Mouse (Mus musculus): ENCODE measurements around the gene Pofut2. TPM values are rescaled to one million over a fixed set of nuclear protein-coding genes. Genes with fewer than 3 reads are reported as not detected.
A peak's percentile ranks its signal among the peaks of the same experiment; 100 is the strongest.

Pofut2 gene
- polyA plus RNA-seq, 1 experiment from 2014 or later, result 119 TPM

DNA sequence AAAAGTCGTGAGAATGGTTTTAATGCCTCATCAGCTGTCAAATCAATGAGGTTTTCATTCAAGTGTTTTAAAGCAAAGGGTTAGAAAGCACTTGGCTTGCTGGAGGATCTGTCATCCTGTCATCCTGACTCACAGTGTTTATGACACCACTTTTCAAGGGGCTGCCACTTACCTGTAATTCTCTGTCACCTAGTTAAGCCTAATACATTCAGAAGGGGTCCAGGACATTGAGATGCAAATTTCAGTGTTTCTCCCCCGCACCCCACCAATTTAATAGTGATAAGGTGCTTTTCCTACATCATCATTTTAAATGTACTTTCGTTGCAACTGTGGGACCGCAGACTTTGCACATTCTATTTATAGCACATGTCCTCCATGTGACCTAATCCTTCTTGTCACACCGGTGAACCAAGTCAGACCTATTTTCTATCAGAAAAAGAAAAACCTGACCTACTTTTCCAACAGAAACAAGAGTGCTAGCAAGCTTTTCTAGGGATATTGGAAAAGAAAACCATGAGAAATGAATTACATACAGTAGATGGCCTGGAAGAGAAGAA, 29.7 kb downstream of the Pofut2 start:
- Histone ChIP-seq H3K9me3 (no peaks in the 10 kb centered on the region), H3K4me3 (0 out of 2 replicates have a peak overlapping the region, but pooled peaks have one; percentile 27), H3K4me1 (peaks cover 45% of the 10 kb centered on the region), H3K36me3 (no peaks in the 10 kb centered on the region), H3K27me3 (ENCODE audit: insufficient read depth, poor library complexity, severe bottlenecking) (no peaks in the 10 kb centered on the region), H3K27ac (peak overlapping the region; percentile 62; the same call in 1 of the 2 replicates)
- DNase-seq (ENCODE audit: low spot score), result no peak
- WGBS, result 37% methylated on average over 5 of the region's 5 CpGs

DNA sequence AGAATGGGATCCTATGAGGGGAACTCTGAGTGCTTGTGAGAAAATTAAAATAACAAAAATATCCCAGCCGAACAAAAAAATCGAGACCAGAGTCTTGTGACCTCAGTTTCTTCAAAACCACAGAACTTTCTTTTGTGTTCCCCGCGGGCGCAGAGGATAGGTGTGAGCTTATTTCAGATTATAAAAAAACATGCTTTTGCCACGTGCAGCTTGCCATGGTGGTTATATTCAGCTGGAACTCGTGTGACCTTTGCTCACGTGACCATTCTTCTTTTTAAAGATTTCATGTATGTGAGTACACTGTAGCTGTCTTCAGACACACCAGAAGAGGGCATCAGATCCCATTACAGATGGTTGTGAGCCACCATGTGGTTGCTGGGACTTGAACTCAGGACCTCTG, 30.5 kb downstream of the Pofut2 start:
- H3K9me3 ChIP-seq, result no peaks in the 10 kb centered on the region
- H3K4me1 ChIP-seq, result peaks cover 40% of the 10 kb centered on the region
- peaks cover 5% of the 10 kb centered on the region; the same call in 1 of the 2 replicates for H3K36me3 ChIP-seq
- 91% methylated on average over 8 of the region's 8 CpGs for WGBS
- no peak for DNase-seq (ENCODE audit: low spot score)
- no peak overlapping the region for H3K4me3 ChIP-seq
- H3K27ac ChIP-seq, result peak overlapping the region; percentile 62; the same call in 1 of the 2 replicates
- no peaks in the 10 kb centered on the region for H3K27me3 ChIP-seq (ENCODE audit: insufficient read depth, poor library complexity, severe bottlenecking)

DNA sequence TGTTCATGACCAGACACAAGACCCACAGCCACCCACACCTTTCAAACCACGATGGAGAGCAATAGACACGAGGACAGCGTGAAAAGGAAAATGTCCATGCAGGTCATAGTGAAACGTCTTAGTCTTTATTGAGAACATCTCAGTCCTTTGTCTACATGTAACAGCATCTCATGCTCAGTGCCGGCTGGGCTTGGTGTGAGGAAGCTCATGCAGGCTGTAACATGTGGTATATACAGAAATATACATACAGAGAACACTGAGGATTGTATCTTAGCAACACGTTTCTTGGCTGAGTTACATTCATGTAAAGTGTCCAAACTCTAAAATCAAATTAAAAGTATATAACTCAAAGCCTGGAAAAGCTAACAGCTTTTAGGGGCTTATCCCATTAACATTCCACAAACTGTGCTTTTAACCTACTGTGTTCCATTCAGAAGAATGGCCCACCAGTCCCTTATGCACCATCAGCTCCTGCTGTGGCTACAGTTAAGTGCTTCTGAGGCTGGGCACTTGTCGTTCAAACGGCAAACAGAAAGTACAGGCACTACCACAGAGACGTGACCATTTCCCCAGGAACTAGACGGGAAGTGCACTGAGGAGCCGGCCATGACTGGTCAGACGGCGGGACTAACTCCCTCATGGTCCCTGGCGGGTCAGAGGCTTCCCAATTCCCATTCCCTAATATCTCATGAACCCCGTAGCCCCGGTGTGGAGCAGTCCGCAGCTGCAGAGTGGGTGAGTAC, 31.8 kb downstream of the Pofut2 start:
- H3K9me3 ChIP-seq, result no peaks in the 10 kb centered on the region
- peak overlapping the region; percentile 47; the same call in 1 of the 2 replicates for H3K27ac ChIP-seq
- peaks cover 38% of the 10 kb centered on the region for H3K4me1 ChIP-seq
- WGBS, result 72% methylated on average over 17 of the region's 17 CpGs
- H3K4me3 ChIP-seq, result no peak overlapping the region
- DNase-seq (ENCODE audit: low spot score), result no peak
- no peaks in the 10 kb centered on the region for H3K27me3 ChIP-seq (ENCODE audit: insufficient read depth, poor library complexity, severe bottlenecking)
- H3K36me3 ChIP-seq, result peaks cover 16% of the 10 kb centered on the region; the same call in 1 of the 2 replicates

DNA sequence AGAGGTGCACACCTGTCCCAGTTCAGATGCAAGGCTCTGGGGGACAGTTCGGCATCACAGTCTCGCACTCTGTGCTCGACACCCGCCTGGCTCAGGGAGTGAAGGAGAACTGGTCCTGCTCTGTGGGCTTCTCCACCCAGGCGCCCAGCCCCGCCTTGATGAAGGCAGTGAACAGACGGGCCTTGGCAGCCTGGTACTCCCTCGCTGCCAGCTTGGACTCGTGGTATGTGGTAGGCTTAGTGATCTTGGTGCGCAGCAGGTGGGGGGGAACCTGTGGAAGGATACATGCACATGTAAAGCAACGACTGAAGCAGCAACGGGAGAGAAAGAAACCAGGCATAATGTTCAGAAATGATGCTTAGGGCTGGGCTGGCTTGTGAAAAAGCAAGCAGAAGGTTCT, 35.7 kb downstream of the Pofut2 start:
- Histone ChIP-seq H3K27ac (no peak overlapping the region), H3K4me1 (peaks cover 12% of the 10 kb centered on the region), H3K4me3 (no peak overlapping the region), H3K27me3 (ENCODE audit: insufficient read depth, poor library complexity, severe bottlenecking) (no peaks in the 10 kb centered on the region), H3K36me3 (peaks cover 19% of the 10 kb centered on the region; the same call in 1 of the 2 replicates), H3K9me3 (no peaks in the 10 kb centered on the region)
- WGBS, result 89% methylated on average over 12 of the region's 12 CpGs
- DNase-seq (ENCODE audit: low spot score), result no peak

DNA sequence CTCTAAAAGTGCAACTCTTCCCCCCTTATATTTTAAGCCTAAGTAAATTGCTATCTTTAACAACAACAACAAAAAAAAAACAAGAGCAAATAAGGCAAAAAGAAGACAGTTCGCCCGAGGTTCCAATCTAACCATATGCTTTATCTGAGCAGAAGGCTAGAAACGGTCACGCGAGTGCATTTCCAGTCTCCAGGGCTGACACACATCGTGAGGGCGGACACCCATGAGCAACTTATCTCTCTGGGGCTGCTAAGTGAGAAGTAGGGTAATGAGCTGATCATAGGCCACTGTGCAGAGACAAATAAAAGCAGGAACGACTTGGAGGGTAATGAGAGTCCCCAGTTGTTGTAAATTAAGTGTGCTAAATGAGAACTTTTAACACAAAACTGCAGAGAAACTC, 39.6 kb downstream of the Pofut2 start:
- Histone ChIP-seq H3K36me3 (peaks cover 31% of the 10 kb centered on the region; the same call in 1 of the 2 replicates), H3K27me3 (ENCODE audit: insufficient read depth, poor library complexity, severe bottlenecking) (no peaks in the 10 kb centered on the region), H3K4me1 (peaks cover 9% of the 10 kb centered on the region; the same call in 1 of the 2 replicates), H3K27ac (no peak overlapping the region), H3K4me3 (no peak overlapping the region), H3K9me3 (no peaks in the 10 kb centered on the region)
- DNase-seq (ENCODE audit: low spot score), result no peak
- 73% methylated on average over 8 of the region's 8 CpGs for WGBS

GRCm38 (mm10) chr10:77299194-77299593, 40.2 kb downstream of the Pofut2 start:
- no peak for DNase-seq (ENCODE audit: low spot score)
- 78% methylated on average over 2 of the region's 2 CpGs for WGBS
- H3K27ac ChIP-seq, result no peak overlapping the region
- H3K36me3 ChIP-seq, result peaks cover 29% of the 10 kb centered on the region; the same call in 1 of the 2 replicates
- H3K27me3 ChIP-seq (ENCODE audit: insufficient read depth, poor library complexity, severe bottlenecking), result no peaks in the 10 kb centered on the region
- H3K4me1 ChIP-seq, result peaks cover 9% of the 10 kb centered on the region; the same call in 1 of the 2 replicates
- H3K9me3 ChIP-seq, result no peaks in the 10 kb centered on the region
- no peak overlapping the region for H3K4me3 ChIP-seq

DNA sequence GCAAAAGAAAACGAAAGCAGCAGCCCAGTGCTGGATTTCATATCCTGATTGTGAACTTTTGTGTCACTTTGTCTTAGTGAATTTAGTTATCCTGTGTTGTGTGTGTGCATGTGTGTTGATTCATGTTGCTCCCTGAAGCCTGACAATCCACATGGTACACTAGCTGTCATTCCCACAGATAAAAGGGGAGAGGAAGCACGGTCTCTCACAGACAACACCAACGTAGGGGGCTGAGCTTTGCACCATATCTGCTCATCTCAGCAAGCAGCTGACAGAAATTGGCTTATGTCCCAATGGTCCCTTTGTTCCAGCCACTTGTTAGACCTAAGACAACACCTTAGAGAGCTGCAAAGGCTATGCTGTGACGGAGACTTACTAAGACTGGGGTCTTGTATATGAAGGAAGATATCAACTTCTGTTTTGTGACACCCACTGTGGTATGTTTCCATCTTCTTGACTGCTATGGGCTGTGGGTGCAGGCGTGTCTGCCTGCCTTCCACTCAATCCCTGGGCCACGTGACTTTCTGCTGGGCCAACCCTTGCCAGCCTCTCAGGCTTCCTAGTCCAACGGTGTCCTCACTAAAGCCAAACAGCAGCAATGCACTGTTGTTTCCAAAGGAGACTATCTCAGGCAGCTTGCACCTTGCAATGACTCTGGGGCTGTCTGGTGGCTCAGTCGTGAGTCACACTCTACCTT, 41.4 kb downstream of the Pofut2 start:
- DNase-seq (ENCODE audit: low spot score), result no peak
- H3K27ac ChIP-seq, result no peak overlapping the region
- H3K4me3 ChIP-seq, result no peak overlapping the region
- 76% methylated on average over 8 of the region's 8 CpGs for WGBS
- peaks cover 13% of the 10 kb centered on the region for H3K4me1 ChIP-seq
- H3K27me3 ChIP-seq (ENCODE audit: insufficient read depth, poor library complexity, severe bottlenecking), result no peaks in the 10 kb centered on the region
- no peaks in the 10 kb centered on the region for H3K9me3 ChIP-seq
- H3K36me3 ChIP-seq, result peaks cover 20% of the 10 kb centered on the region; the same call in 1 of the 2 replicates

GRCm38 (mm10) chr10:77300934-77301297, 41.9 kb downstream of the Pofut2 start:
- 77% methylated on average over 4 of the region's 4 CpGs for WGBS
- no peaks in the 10 kb centered on the region for H3K27me3 ChIP-seq (ENCODE audit: insufficient read depth, poor library complexity, severe bottlenecking)
- DNase-seq (ENCODE audit: low spot score), result no peak
- no peak overlapping the region for H3K27ac ChIP-seq
- peaks cover 11% of the 10 kb centered on the region for H3K4me1 ChIP-seq
- no peaks in the 10 kb centered on the region for H3K9me3 ChIP-seq
- H3K4me3 ChIP-seq, result no peak overlapping the region
- H3K36me3 ChIP-seq, result peaks cover 15% of the 10 kb centered on the region; the same call in 1 of the 2 replicates

GRCm38 (mm10) chr10:77304362-77304761, 45.3 kb downstream of the Pofut2 start:
- H3K27ac ChIP-seq, result no peak overlapping the region
- peaks cover 12% of the 10 kb centered on the region; the same call in 1 of the 2 replicates for H3K36me3 ChIP-seq
- no peak overlapping the region for H3K4me3 ChIP-seq
- H3K4me1 ChIP-seq, result peaks cover 11% of the 10 kb centered on the region
- H3K27me3 ChIP-seq (ENCODE audit: insufficient read depth, poor library complexity, severe bottlenecking), result no peaks in the 10 kb centered on the region
- no peak for DNase-seq (ENCODE audit: low spot score)
- WGBS, result 84% methylated on average over 3 of the region's 3 CpGs
- H3K9me3 ChIP-seq, result no peaks in the 10 kb centered on the region

- no peak for DNase-seq (ENCODE audit: low spot score)
- 51% methylated on average over 4 of the region's 4 CpGs for whole genome bisulfite sequencing
- Histone ChIP-seq H3K9me3 (no peaks in the 10 kb centered on the region), H3K36me3 (peaks cover 12% of the 10 kb centered on the region; the same call in 1 of the 2 replicates), H3K4me1 (peaks cover 11% of the 10 kb centered on the region), H3K27ac (no peak overlapping the region), H3K4me3 (no peak overlapping the region), H3K27me3 (ENCODE audit: insufficient read depth, poor library complexity, severe bottlenecking) (no peaks in the 10 kb centered on the region)
Observed at GRCm38 (mm10) chr10:77304840-77305533, 46.0 kb downstream of the Pofut2 start.

DNA sequence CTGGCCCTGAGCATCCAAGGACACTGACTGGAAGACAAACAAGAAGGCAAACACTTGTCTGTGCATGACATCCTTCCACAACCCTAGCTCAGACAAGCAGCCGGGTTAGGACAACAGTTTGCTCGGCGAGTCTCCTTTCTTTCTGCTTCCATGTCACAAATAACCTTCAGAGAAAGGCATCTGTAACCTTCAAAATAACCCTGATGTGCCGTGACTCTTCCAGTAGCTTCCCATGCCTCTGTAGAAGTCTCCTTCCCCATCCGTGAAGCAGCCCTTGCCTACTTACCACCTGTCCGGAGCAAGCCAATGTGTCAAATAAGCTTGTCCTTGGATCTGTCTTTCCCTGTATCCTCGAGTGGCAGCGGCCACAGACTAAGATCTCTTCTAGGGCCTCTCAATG, 46.7 kb downstream of the Pofut2 start:
- no peaks in the 10 kb centered on the region for H3K9me3 ChIP-seq
- H3K36me3 ChIP-seq, result peaks cover 15% of the 10 kb centered on the region; the same call in 1 of the 2 replicates
- DNase-seq (ENCODE audit: low spot score), result no peak
- H3K27ac ChIP-seq, result no peak overlapping the region
- 78% methylated on average over 8 of the region's 8 CpGs for WGBS
- H3K4me3 ChIP-seq, result no peak overlapping the region
- no peaks in the 10 kb centered on the region for H3K27me3 ChIP-seq (ENCODE audit: insufficient read depth, poor library complexity, severe bottlenecking)
- H3K4me1 ChIP-seq, result peaks cover 11% of the 10 kb centered on the region

GRCm38 (mm10) chr10:77308978-77309377, 50.0 kb downstream of the Pofut2 start:
- Histone ChIP-seq H3K27me3 (ENCODE audit: insufficient read depth, poor library complexity, severe bottlenecking) (no peaks in the 10 kb centered on the region), H3K27ac (no peak overlapping the region), H3K4me3 (no peak overlapping the region), H3K4me1 (peaks cover 5% of the 10 kb centered on the region; the same call in 1 of the 2 replicates), H3K9me3 (no peaks in the 10 kb centered on the region), H3K36me3 (peaks cover 14% of the 10 kb centered on the region; the same call in 1 of the 2 replicates)
- DNase-seq (ENCODE audit: low spot score), result no peak
- WGBS, result 79% methylated on average over 10 of the region's 10 CpGs

Measured in heart, embryonic 10.5 days (tissue).